ENCODE assay signal across 8 mouse cellular contexts in genomic region chr2:129198436-129199327, GRCm38 (mm10). TPM values are rescaled to one million over a fixed set of nuclear protein-coding genes. Genes with fewer than 3 reads are reported as not detected.
DNase-seq lines count a peak whose midpoint lies in the region; ATAC-seq and TF ChIP-seq lines count a peak whose summit lies in the region.

Gene Slc20a1, plus strand, starts transcription at chr2:129198764.

- WGBS in embryonic facial prominence, embryonic 14.5 days, result 0% methylated on average over 27 of the region's 96 CpGs
- 2% methylated on average over 60 of the region's 96 CpGs for WGBS in limb, embryonic 14.5 days
- WGBS in midbrain, postnatal 0 days, result under 1% methylated on average over 89 of the region's 96 CpGs

- peak; percentile 17; the same call in 1 of the 2 replicates for TF ChIP-seq CTCF in midbrain, postnatal 0 days (IDR thresholded peaks at IDR 0.05)

- peaks cover 33% of the 10 kb centered on the region for H3K36me3 ChIP-seq in embryonic facial prominence, embryonic 14.5 days (ENCODE audit: control insufficient read depth, insufficient read depth, low read length)
- peaks cover 27% of the 10 kb centered on the region for H3K36me3 ChIP-seq in limb, embryonic 14.5 days (ENCODE audit: control insufficient read depth, insufficient read depth, low read length)
- peaks cover 10% of the 10 kb centered on the region; the same call in 1 of the 2 replicates for H3K36me3 ChIP-seq in midbrain, postnatal 0 days (ENCODE audit: insufficient read depth, low read length)

- ATAC-seq in embryonic facial prominence, embryonic 14.5 days (ENCODE audit: low read depth), result peak; percentile 99
- peak; percentile 99 for ATAC-seq in limb, embryonic 14.5 days (ENCODE audit: low FRiP score, low read depth)
- ATAC-seq in midbrain, postnatal 0 days (ENCODE audit: low FRiP score), result peak; percentile 99

- H3K4me3 ChIP-seq in embryonic facial prominence, embryonic 14.5 days (ENCODE audit: low read depth, low read length), result peak within 1 kb of the TSS; percentile 90
- peak within 1 kb of the TSS; percentile 92 for H3K4me3 ChIP-seq in limb, embryonic 14.5 days (replicated peaks; ENCODE audit: low read length)
- H3K4me3 ChIP-seq in midbrain, postnatal 0 days (ENCODE audit: low read depth, low read length), result peak within 1 kb of the TSS; percentile 85

- no peaks in the 10 kb centered on the region for H3K27me3 ChIP-seq in embryonic facial prominence, embryonic 14.5 days (replicated peaks; ENCODE audit: control insufficient read depth, insufficient read depth, low read length)
- no peaks in the 10 kb centered on the region for H3K27me3 ChIP-seq in limb, embryonic 14.5 days (ENCODE audit: control insufficient read depth, insufficient read depth, low read length)
- no peaks in the 10 kb centered on the region for H3K27me3 ChIP-seq in midbrain, postnatal 0 days (ENCODE audit: insufficient read depth, low read length)

- peak; percentile 97 for DNase-seq in 3T3-L1 (ENCODE audit: low read depth, low spot score)
- DNase-seq in adrenal gland, postnatal 4 days (ENCODE audit: low spot score in 2 of 2), result peak; percentile 98 to 99
- peak; percentile 99 for DNase-seq in embryonic facial prominence, embryonic 14.5 days (ENCODE audit: low spot score)
- DNase-seq in heart, adult 8-10 months (ENCODE audit: low spot score), result peak; percentile 97
- DNase-seq in kidney, adult 9 months, result peak; percentile 99
- peak; percentile 97 for DNase-seq in limb, embryonic 14.5 days (ENCODE audit: low spot score)
- DNase-seq in midbrain, postnatal 0 days (ENCODE audit: low spot score), result peak; percentile 98
- DNase-seq in spleen, postnatal 14 days (ENCODE audit: low spot score in 2 of 2), result peak; percentile 99 to 100

- H3K4me1 ChIP-seq in embryonic facial prominence, embryonic 14.5 days (ENCODE audit: control insufficient read depth, insufficient read depth, low read length), result peaks cover 17% of the 10 kb centered on the region; the same call in 1 of the 2 replicates
- H3K4me1 ChIP-seq in limb, embryonic 14.5 days (ENCODE audit: control insufficient read depth, insufficient read depth, low read length), result peaks cover 10% of the 10 kb centered on the region
- peaks cover 4% of the 10 kb centered on the region; the same call in 1 of the 2 replicates for H3K4me1 ChIP-seq in midbrain, postnatal 0 days (ENCODE audit: insufficient read depth, low read length)

- no peaks in the 10 kb centered on the region for H3K9me3 ChIP-seq in embryonic facial prominence, embryonic 14.5 days (ENCODE audit: control insufficient read depth, low read length)
- H3K9me3 ChIP-seq in limb, embryonic 14.5 days (ENCODE audit: control insufficient read depth, low read length), result no peaks in the 10 kb centered on the region
- no peaks in the 10 kb centered on the region for H3K9me3 ChIP-seq in midbrain, postnatal 0 days (ENCODE audit: low read length)

- peak within 1 kb of the TSS; percentile 89 for H3K27ac ChIP-seq in embryonic facial prominence, embryonic 14.5 days (replicated peaks; ENCODE audit: low read depth, low read length)
- H3K27ac ChIP-seq in limb, embryonic 14.5 days (replicated peaks; ENCODE audit: low read depth, low read length), result peak within 1 kb of the TSS; percentile 88
- H3K27ac ChIP-seq in midbrain, postnatal 0 days (ENCODE audit: low read depth, low read length), result peak within 1 kb of the TSS; percentile 95

- H3K9ac ChIP-seq in embryonic facial prominence, embryonic 14.5 days (ENCODE audit: low read depth, low read length), result peak within 1 kb of the TSS; percentile 94
- H3K9ac ChIP-seq in limb, embryonic 14.5 days (ENCODE audit: low read depth, low read length, severe bottlenecking), result peak within 1 kb of the TSS; percentile 90
- H3K9ac ChIP-seq in midbrain, postnatal 0 days (replicated peaks; ENCODE audit: low read length, poor library complexity, severe bottlenecking), result peak within 1 kb of the TSS; percentile 94

- peak; percentile 98 for TF ChIP-seq POLR2A in limb, embryonic 14.5 days (IDR thresholded peaks at IDR 0.05; ENCODE audit: borderline replicate concordance, extremely low read depth, insufficient read depth, insufficient read length)

- H3K4me2 ChIP-seq in embryonic facial prominence, embryonic 14.5 days (ENCODE audit: low read depth, low read length), result peak within 1 kb of the TSS; percentile 92
- H3K4me2 ChIP-seq in limb, embryonic 14.5 days (replicated peaks; ENCODE audit: low read depth, low read length, severe bottlenecking), result peak within 1 kb of the TSS; percentile 90
- H3K4me2 ChIP-seq in midbrain, postnatal 0 days (ENCODE audit: low read depth, low read length, poor library complexity, severe bottlenecking), result peak within 1 kb of the TSS; percentile 70

RNA-seq across cellular contexts. Expression of gene Slc20a1, which starts in this region (rescaled TPM):
- total RNA-seq in adrenal gland, postnatal 4 days (2021), result 10 to 100 TPM; 29.2 to 35.3 TPM
- 23.7 and 28.8 TPM in 2 replicates for polyA plus RNA-seq in embryonic facial prominence, embryonic 14.5 days (2014; fragmentation: Nextera tagmentation; extraction: Ambion mirVana)
- total RNA-seq in heart, adult 8-10 months (2022), result 10 to 100 TPM in 2 of 4 experiments, 1 to 10 TPM in 2; 7.6 to 13.2 (median 10.0) TPM
- polyA plus RNA-seq in limb, embryonic 14.5 days (2012; rRNA removed), result 40.6 and 40.8 TPM in 2 replicates
- polyA plus RNA-seq in limb, embryonic 14.5 days (2014; fragmentation: Nextera tagmentation; extraction: Ambion mirVana), result 28.7 and 32.1 TPM in 2 replicates
- 80.0 and 82.2 TPM in 2 replicates for total RNA-seq in midbrain, postnatal 0 days (2014; rRNA removed)
- polyA plus RNA-seq in midbrain, postnatal 0 days (2015; fragmentation: Nextera tagmentation; extraction: Ambion mirVana), result 44.9 and 47.7 TPM in 2 replicates

Comparison
In these comparisons a context has a peak if more than half of its experiments do, and no peak if none do; other contexts are left out.
1. Peak in every context shown above with its lines: DNase-seq, ATAC-seq, H3K4me3 ChIP-seq and H3K27ac ChIP-seq.